Mouse (Mus musculus): ENCODE data around the gene Ndufs8.

- TF ChIP-seq CTCF (IDR thresholded peaks at IDR 0.05; ENCODE audit: extremely low read depth, insufficient read length, insufficient replicate concordance, low read depth, low read length) (no peak), POLR2A (IDR thresholded peaks at IDR 0.05; ENCODE audit: low read depth, low read length) (no peak)
Observed at GRCm38 (mm10) chr19:3919928-3920327, 7.4 kb upstream of the Ndufs8 start.
